Mouse (Mus musculus): ENCODE data around the gene Sh3gl3. TPM values are rescaled to one million over a fixed set of nuclear protein-coding genes. Genes with fewer than 3 reads are reported as not detected.

The Sh3gl3 gene
- total and polyA plus RNA-seq, 2 experiments: not detected

- Histone ChIP-seq H3K9ac (ENCODE audit: low read depth, low read length) (no peak overlapping the region), H3K27ac (replicated peaks; ENCODE audit: insufficient read depth, low read depth, low read length) (no peak overlapping the region), H3K36me3 (ENCODE audit: control insufficient read depth, insufficient read depth, low read length) (no peaks in the 10 kb centered on the region), H3K79me2 (ENCODE audit: control insufficient read depth, insufficient read depth, low read length) (no peaks in the 10 kb centered on the region), H3K27me3 (ENCODE audit: control insufficient read depth, insufficient read depth, low read length) (no peaks in the 10 kb centered on the region), H3K4me1 (ENCODE audit: control insufficient read depth, insufficient read depth, low read length) (no peaks in the 10 kb centered on the region), H3K4me3 (ENCODE audit: insufficient read depth, low read depth, low read length) (no peak overlapping the region)
- TF ChIP-seq CTCF (IDR thresholded peaks at IDR 0.05; ENCODE audit: low read depth, low read length) (no peak), POLR2A (IDR thresholded peaks at IDR 0.05; ENCODE audit: extremely low read depth, insufficient read depth, low read length) (no peak)
- DNase-seq (ENCODE audit: extremely low read depth, low read depth, low spot score): no peak
- 60% methylated on average over 2 of the region's 2 CpGs for WGBS
Measured at GRCm38 (mm10) chr7:82294611-82295010, 121.0 kb downstream of the Sh3gl3 start.

- no peak for DNase-seq (ENCODE audit: extremely low read depth, low read depth, low spot score)
- 77% methylated on average over 4 of the region's 4 CpGs for WGBS
- Histone ChIP-seq H3K79me2 (ENCODE audit: control insufficient read depth, insufficient read depth, low read length) (no peaks in the 10 kb centered on the region), H3K9ac (ENCODE audit: low read depth, low read length) (no peak overlapping the region), H3K4me3 (ENCODE audit: insufficient read depth, low read depth, low read length) (no peak overlapping the region), H3K36me3 (ENCODE audit: control insufficient read depth, insufficient read depth, low read length) (no peaks in the 10 kb centered on the region), H3K27ac (replicated peaks; ENCODE audit: insufficient read depth, low read depth, low read length) (no peak overlapping the region), H3K4me1 (ENCODE audit: control insufficient read depth, insufficient read depth, low read length) (no peaks in the 10 kb centered on the region), H3K27me3 (ENCODE audit: control insufficient read depth, insufficient read depth, low read length) (no peaks in the 10 kb centered on the region)
- no peak for TF ChIP-seq POLR2A (IDR thresholded peaks at IDR 0.05; ENCODE audit: extremely low read depth, insufficient read depth, low read length)
- TF ChIP-seq CTCF (IDR thresholded peaks at IDR 0.05; ENCODE audit: low read depth, low read length): no peak
Measured at GRCm38 (mm10) chr7:82308398-82308797, 134.8 kb downstream of the Sh3gl3 start.

- Histone ChIP-seq H3K4me1 (ENCODE audit: control insufficient read depth, insufficient read depth, low read length) (no peaks in the 10 kb centered on the region), H3K4me3 (ENCODE audit: insufficient read depth, low read depth, low read length) (no peak overlapping the region), H3K79me2 (ENCODE audit: control insufficient read depth, insufficient read depth, low read length) (no peaks in the 10 kb centered on the region), H3K36me3 (ENCODE audit: control insufficient read depth, insufficient read depth, low read length) (no peaks in the 10 kb centered on the region), H3K27ac (replicated peaks; ENCODE audit: insufficient read depth, low read depth, low read length) (no peak overlapping the region), H3K27me3 (ENCODE audit: control insufficient read depth, insufficient read depth, low read length) (no peaks in the 10 kb centered on the region), H3K9ac (ENCODE audit: low read depth, low read length) (no peak overlapping the region)
- no peak for TF ChIP-seq CTCF (IDR thresholded peaks at IDR 0.05; ENCODE audit: low read depth, low read length)
- no peak for TF ChIP-seq POLR2A (IDR thresholded peaks at IDR 0.05; ENCODE audit: extremely low read depth, insufficient read depth, low read length)
- WGBS: 88% methylated on average over 12 of the region's 12 CpGs
- no peak for DNase-seq (ENCODE audit: extremely low read depth, low read depth, low spot score)
Measured at GRCm38 (mm10) chr7:82318515-82318914, 144.9 kb downstream of the Sh3gl3 start.

- WGBS: 63% methylated on average over 1 of the region's 1 CpGs
- Histone ChIP-seq H3K4me3 (ENCODE audit: insufficient read depth, low read depth, low read length) (no peak overlapping the region), H3K9ac (ENCODE audit: low read depth, low read length) (no peak overlapping the region), H3K36me3 (ENCODE audit: control insufficient read depth, insufficient read depth, low read length) (no peaks in the 10 kb centered on the region), H3K27me3 (ENCODE audit: control insufficient read depth, insufficient read depth, low read length) (no peaks in the 10 kb centered on the region), H3K27ac (replicated peaks; ENCODE audit: insufficient read depth, low read depth, low read length) (no peak overlapping the region), H3K79me2 (ENCODE audit: control insufficient read depth, insufficient read depth, low read length) (no peaks in the 10 kb centered on the region), H3K4me1 (ENCODE audit: control insufficient read depth, insufficient read depth, low read length) (no peaks in the 10 kb centered on the region)
- TF ChIP-seq CTCF (IDR thresholded peaks at IDR 0.05; ENCODE audit: low read depth, low read length) (no peak), POLR2A (IDR thresholded peaks at IDR 0.05; ENCODE audit: extremely low read depth, insufficient read depth, low read length) (no peak)
- no peak for DNase-seq (ENCODE audit: extremely low read depth, low read depth, low spot score)
Measured at GRCm38 (mm10) chr7:82326616-82327015, 153.0 kb downstream of the Sh3gl3 start.

- DNase-seq (ENCODE audit: extremely low read depth, low read depth, low spot score): no peak
- H3K27me3 ChIP-seq (ENCODE audit: control insufficient read depth, insufficient read depth, low read length): no peaks in the 10 kb centered on the region
- H3K79me2 ChIP-seq (ENCODE audit: control insufficient read depth, insufficient read depth, low read length): no peaks in the 10 kb centered on the region
- H3K9ac ChIP-seq (ENCODE audit: low read depth, low read length): no peak overlapping the region
- H3K27ac ChIP-seq (replicated peaks; ENCODE audit: insufficient read depth, low read depth, low read length): no peak overlapping the region
- WGBS: 50% methylated on average over 4 of the region's 4 CpGs
- H3K4me3 ChIP-seq (ENCODE audit: insufficient read depth, low read depth, low read length): no peak overlapping the region
- no peaks in the 10 kb centered on the region for H3K4me1 ChIP-seq (ENCODE audit: control insufficient read depth, insufficient read depth, low read length)
- TF ChIP-seq POLR2A (IDR thresholded peaks at IDR 0.05; ENCODE audit: extremely low read depth, insufficient read depth, low read length): no peak
- no peak for TF ChIP-seq CTCF (IDR thresholded peaks at IDR 0.05; ENCODE audit: low read depth, low read length)
- no peaks in the 10 kb centered on the region for H3K36me3 ChIP-seq (ENCODE audit: control insufficient read depth, insufficient read depth, low read length)
Measured at GRCm38 (mm10) chr7:82327201-82327600, 153.6 kb downstream of the Sh3gl3 start.

- H3K4me1 ChIP-seq (ENCODE audit: control insufficient read depth, insufficient read depth, low read length): no peaks in the 10 kb centered on the region
- H3K79me2 ChIP-seq (ENCODE audit: control insufficient read depth, insufficient read depth, low read length): no peaks in the 10 kb centered on the region
- H3K27me3 ChIP-seq (ENCODE audit: control insufficient read depth, insufficient read depth, low read length): no peaks in the 10 kb centered on the region
- no peak for DNase-seq (ENCODE audit: extremely low read depth, low read depth, low spot score)
- no peak overlapping the region for H3K27ac ChIP-seq (replicated peaks; ENCODE audit: insufficient read depth, low read depth, low read length)
- no peak overlapping the region for H3K9ac ChIP-seq (ENCODE audit: low read depth, low read length)
- no peak overlapping the region for H3K4me3 ChIP-seq (ENCODE audit: insufficient read depth, low read depth, low read length)
- WGBS: 51% methylated on average over 5 of the region's 5 CpGs
- no peaks in the 10 kb centered on the region for H3K36me3 ChIP-seq (ENCODE audit: control insufficient read depth, insufficient read depth, low read length)
- TF ChIP-seq CTCF (IDR thresholded peaks at IDR 0.05; ENCODE audit: low read depth, low read length): no peak
- no peak for TF ChIP-seq POLR2A (IDR thresholded peaks at IDR 0.05; ENCODE audit: extremely low read depth, insufficient read depth, low read length)
Measured at GRCm38 (mm10) chr7:82327881-82328280, 154.2 kb downstream of the Sh3gl3 start.

All from liver, adult 2 months (tissue).